Mouse (Mus musculus) ovary, postnatal 14 days (tissue): Measurements from ENCODE around the gene Sbpl.

Source experiments
- DNase-seq: peaks from one replicate; pipeline ENCODE4 v3.0.0; 2022; ENCODE audit warnings: low spot score

Gene Sbpl

GRCm38 (mm10) chr17:23955174-23955573 lies at the start of gene Sbpl:
Gene Sbpl (minus strand): TSS chr17:23955274.
- no peak for DNase-seq

- DNase-seq, result no peak
Measured at GRCm38 (mm10) chr17:24004071-24004665, 49.1 kb upstream of the Sbpl start.

- DNase-seq, result peak; percentile 13
Measured at GRCm38 (mm10) chr17:24000404-24000803, 45.3 kb upstream of the Sbpl start.

GRCm38 (mm10) chr17:23998383-23998782 lies 43.3 kb upstream of the Sbpl start:
- DNase-seq, result no peak

- no peak for DNase-seq
Measured at GRCm38 (mm10) chr17:23997901-23998300, 42.8 kb upstream of the Sbpl start, which contains the start of gene Prss22. Gene Prss22 (minus strand): TSS chr17:23998100.

GRCm38 (mm10) chr17:23995421-23995820 lies 40.3 kb upstream of the Sbpl start:
- DNase-seq, result no peak

GRCm38 (mm10) chr17:23994667-23995066 lies 39.6 kb upstream of the Sbpl start:
- DNase-seq, result no peak

- DNase-seq, result peak; percentile 95
Measured at GRCm38 (mm10) chr17:23993559-23994428, 38.7 kb upstream of the Sbpl start.

GRCm38 (mm10) chr17:23992789-23993553 lies 37.9 kb upstream of the Sbpl start:
- DNase-seq, result no peak

- no peak for DNase-seq
Measured at GRCm38 (mm10) chr17:23989802-23990201, 34.7 kb upstream of the Sbpl start.

- DNase-seq, result no peak
Measured at GRCm38 (mm10) chr17:23984989-23985388, 29.9 kb upstream of the Sbpl start.

- DNase-seq, result no peak
Measured at GRCm38 (mm10) chr17:23982912-23983311, 27.8 kb upstream of the Sbpl start.

- DNase-seq, result no peak
Measured at GRCm38 (mm10) chr17:23980297-23980909, 25.3 kb upstream of the Sbpl start, which contains the start of gene Prss30. Gene Prss30 (minus strand): TSS chr17:23980566.

- DNase-seq, result no peak
Measured at GRCm38 (mm10) chr17:23979471-23979870, 24.4 kb upstream of the Sbpl start.

GRCm38 (mm10) chr17:23976665-23977064 lies 21.6 kb upstream of the Sbpl start:
- no peak for DNase-seq

- DNase-seq, result no peak
Measured at GRCm38 (mm10) chr17:23971315-23971714, 16.2 kb upstream of the Sbpl start.

- DNase-seq, result peak; percentile 68
Measured at GRCm38 (mm10) chr17:23969231-23969630, 14.2 kb upstream of the Sbpl start.

- DNase-seq, result no peak
Measured at GRCm38 (mm10) chr17:23968780-23969179, 13.7 kb upstream of the Sbpl start.

GRCm38 (mm10) chr17:23966658-23967401 lies 11.8 kb upstream of the Sbpl start:
- no peak for DNase-seq

- no peak for DNase-seq
Measured at GRCm38 (mm10) chr17:23965805-23966425, 10.8 kb upstream of the Sbpl start.

- no peak for DNase-seq
Measured at GRCm38 (mm10) chr17:23961573-23962122, 6.6 kb upstream of the Sbpl start.
